Mouse (Mus musculus): ENCODE data around the gene Agpat3. TPM values are rescaled to one million over a fixed set of nuclear protein-coding genes. Genes with fewer than 3 reads are reported as not detected.
"Not testable (repeated sequence)": the region's sequence is repeated elsewhere in the genome, so short reads cannot be mapped to it uniquely, and the experiment has no call there.

Gene Agpat3
- polyA plus RNA-seq, 1 experiment from 2014 or later = 58.2 TPM

DNA sequence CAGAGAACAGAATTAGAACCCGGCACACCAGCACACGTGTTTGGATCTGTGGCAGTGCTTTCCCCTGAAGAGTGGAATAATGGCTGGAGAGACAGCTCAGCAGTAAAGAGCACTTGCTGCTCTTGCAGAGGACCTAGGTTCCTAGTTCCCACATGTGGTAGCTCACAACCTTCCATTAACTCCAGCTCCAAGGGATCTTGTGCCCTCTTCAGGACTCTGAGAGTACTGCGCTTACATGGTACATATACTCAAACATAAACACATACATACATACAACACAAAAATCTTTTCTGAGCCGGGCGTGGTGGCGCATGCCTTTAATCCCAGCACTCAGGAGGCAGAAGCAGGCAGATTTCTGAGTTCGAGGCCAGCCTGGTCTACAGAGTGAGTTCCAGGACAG lies 26.2 kb upstream of the Agpat3 start:
- Histone ChIP-seq H3K27ac (replicated peaks) (no peak overlapping the region), H3K36me3 (no peaks in the 10 kb centered on the region), H3K4me1 (no peaks in the 10 kb centered on the region), H3K9ac (replicated peaks) (no peak overlapping the region), H3K4me3 (no peak overlapping the region), H3K9me3 (no peaks in the 10 kb centered on the region), H3K27me3 (no peaks in the 10 kb centered on the region), H3K4me2 (replicated peaks) (no peak overlapping the region)
- no peak for ATAC-seq (ENCODE audit: low FRiP score, low read depth)
- WGBS = 93% methylated on average over 7 of the region's 7 CpGs

GRCm38 (mm10) chr10:78372681-78373668 lies 20.7 kb upstream of the Agpat3 start:
- 70% methylated on average over 27 of the region's 27 CpGs for WGBS
- H3K36me3 ChIP-seq = no peaks in the 10 kb centered on the region
- ATAC-seq (ENCODE audit: low FRiP score, low read depth) = no peak

GRCm38 (mm10) chr10:78371746-78372145 lies 19.5 kb upstream of the Agpat3 start:
- no peaks in the 10 kb centered on the region for H3K27me3 ChIP-seq
- no peak overlapping the region for H3K9ac ChIP-seq (replicated peaks)
- no peaks in the 10 kb centered on the region for H3K36me3 ChIP-seq
- 0 out of 2 replicates have a peak, but pooled peaks cover 2% of the 10 kb centered on the region for H3K4me1 ChIP-seq
- H3K4me2 ChIP-seq (replicated peaks) = no peak overlapping the region
- ATAC-seq (ENCODE audit: low FRiP score, low read depth) = no peak
- no peaks in the 10 kb centered on the region for H3K9me3 ChIP-seq
- H3K4me3 ChIP-seq = no peak overlapping the region
- 89% methylated on average over 6 of the region's 6 CpGs for WGBS
- no peak overlapping the region for H3K27ac ChIP-seq (replicated peaks)

More at GRCm38 (mm10) chr10:78372681-78373668, 20.7 kb upstream of the Agpat3 start:
- Histone ChIP-seq H3K4me1 (0 out of 2 replicates have a peak, but pooled peaks cover 2% of the 10 kb centered on the region), H3K4me2 (replicated peaks) (no peak overlapping the region), H3K27me3 (no peaks in the 10 kb centered on the region), H3K9ac (replicated peaks) (no peak overlapping the region), H3K9me3 (no peaks in the 10 kb centered on the region), H3K27ac (replicated peaks) (no peak overlapping the region), H3K4me3 (no peak overlapping the region)

- no peak for ATAC-seq (ENCODE audit: low FRiP score, low read depth)
- no peak overlapping the region for H3K4me3 ChIP-seq
- no peak overlapping the region for H3K27ac ChIP-seq (replicated peaks)
- WGBS = 36% methylated on average over 4 of the region's 4 CpGs
- no peaks in the 10 kb centered on the region for H3K27me3 ChIP-seq
- no peak overlapping the region for H3K9ac ChIP-seq (replicated peaks)
- H3K36me3 ChIP-seq = no peaks in the 10 kb centered on the region
- H3K4me2 ChIP-seq (replicated peaks) = no peak overlapping the region
- no peaks in the 10 kb centered on the region for H3K9me3 ChIP-seq
- H3K4me1 ChIP-seq = 0 out of 2 replicates have a peak, but pooled peaks cover 2% of the 10 kb centered on the region
Observed at GRCm38 (mm10) chr10:78367586-78367985, 15.3 kb upstream of the Agpat3 start.

DNA sequence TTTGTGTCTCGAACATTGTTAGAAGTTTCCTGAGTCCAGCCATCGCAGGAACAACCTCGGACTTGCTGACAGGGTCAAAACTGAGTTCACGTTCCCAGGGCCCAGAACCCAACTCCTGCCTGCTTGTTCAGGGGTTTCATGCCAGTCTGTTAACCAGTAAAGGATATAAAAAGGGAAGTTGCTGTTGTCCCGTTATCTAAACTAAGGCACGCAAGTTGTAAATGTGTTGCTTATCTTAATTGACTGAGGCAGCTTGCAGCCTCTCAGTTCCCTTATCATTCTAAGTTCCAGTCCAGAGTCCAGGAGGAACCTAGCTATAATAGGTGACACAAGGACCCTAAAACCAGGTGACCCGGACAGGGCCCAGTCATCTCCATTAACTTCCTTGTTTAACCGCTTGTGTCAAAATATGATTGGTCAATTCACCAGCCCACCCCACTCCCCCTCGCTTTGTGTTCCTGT lies 14.6 kb upstream of the Agpat3 start:
- H3K4me1 ChIP-seq = 0 out of 2 replicates have a peak, but pooled peaks cover 2% of the 10 kb centered on the region
- H3K4me3 ChIP-seq = no peak overlapping the region
- 75% methylated on average over 9 of the region's 9 CpGs for WGBS
- ATAC-seq (ENCODE audit: low FRiP score, low read depth) = no peak
- H3K27me3 ChIP-seq = no peaks in the 10 kb centered on the region
- no peak overlapping the region for H3K27ac ChIP-seq (replicated peaks)
- no peaks in the 10 kb centered on the region for H3K9me3 ChIP-seq
- no peaks in the 10 kb centered on the region for H3K36me3 ChIP-seq
- H3K4me2 ChIP-seq (replicated peaks) = no peak overlapping the region
- H3K9ac ChIP-seq (replicated peaks) = no peak overlapping the region

GRCm38 (mm10) chr10:78366195-78366834 lies 14.0 kb upstream of the Agpat3 start:
- no peaks in the 10 kb centered on the region for H3K27me3 ChIP-seq
- no peak overlapping the region for H3K27ac ChIP-seq (replicated peaks)
- H3K4me3 ChIP-seq = no peak overlapping the region
- H3K36me3 ChIP-seq = no peaks in the 10 kb centered on the region
- no peaks in the 10 kb centered on the region for H3K9me3 ChIP-seq
- H3K9ac ChIP-seq (replicated peaks) = no peak overlapping the region
- 37% methylated on average over 5 of the region's 5 CpGs for WGBS
- H3K4me1 ChIP-seq = 0 out of 2 replicates have a peak, but pooled peaks cover 2% of the 10 kb centered on the region
- no peak for ATAC-seq (ENCODE audit: low FRiP score, low read depth)
- no peak overlapping the region for H3K4me2 ChIP-seq (replicated peaks)

DNA sequence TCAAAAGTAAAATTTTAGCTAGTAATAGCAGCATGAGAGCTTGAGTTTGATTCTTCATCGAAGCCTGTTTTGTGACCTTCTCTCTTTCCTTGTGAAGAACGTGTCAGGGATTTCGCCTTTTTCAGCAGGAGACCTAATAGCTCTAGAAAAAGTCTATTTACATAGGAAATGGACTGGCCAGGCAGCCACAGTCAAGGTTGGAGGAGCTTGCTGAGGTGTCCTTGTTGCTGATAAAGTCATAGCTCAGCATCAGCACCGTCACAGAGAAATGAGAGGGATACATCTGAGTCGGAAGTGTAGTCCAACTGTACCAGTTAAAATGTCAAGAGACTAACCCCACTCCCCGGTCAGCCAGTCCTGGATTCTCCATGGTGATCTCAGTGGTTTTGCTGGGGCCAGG lies 13.3 kb upstream of the Agpat3 start:
- Histone ChIP-seq H3K9ac (replicated peaks) (no peak overlapping the region), H3K36me3 (no peaks in the 10 kb centered on the region), H3K27me3 (no peaks in the 10 kb centered on the region), H3K4me2 (replicated peaks) (no peak overlapping the region), H3K27ac (replicated peaks) (no peak overlapping the region), H3K9me3 (no peaks in the 10 kb centered on the region), H3K4me3 (no peak overlapping the region), H3K4me1 (0 out of 2 replicates have a peak, but pooled peaks cover 2% of the 10 kb centered on the region)
- ATAC-seq (ENCODE audit: low FRiP score, low read depth) = no peak
- WGBS = 91% methylated on average over 6 of the region's 6 CpGs

GRCm38 (mm10) chr10:78364106-78364505 lies 11.8 kb upstream of the Agpat3 start:
- Histone ChIP-seq H3K36me3 (no peaks in the 10 kb centered on the region), H3K27me3 (no peaks in the 10 kb centered on the region), H3K9me3 (no peaks in the 10 kb centered on the region), H3K4me1 (0 out of 2 replicates have a peak, but pooled peaks cover 2% of the 10 kb centered on the region), H3K4me2 (replicated peaks) (no peak overlapping the region), H3K9ac (replicated peaks) (no peak overlapping the region), H3K27ac (replicated peaks) (no peak overlapping the region), H3K4me3 (no peak overlapping the region)
- no peak for ATAC-seq (ENCODE audit: low FRiP score, low read depth)
- WGBS = 83% methylated on average over 2 of the region's 2 CpGs

GRCm38 (mm10) chr10:78363366-78363765 lies 11.1 kb upstream of the Agpat3 start:
- Histone ChIP-seq H3K4me1 (0 out of 2 replicates have a peak, but pooled peaks cover 2% of the 10 kb centered on the region), H3K27me3 (no peaks in the 10 kb centered on the region), H3K9me3 (no peaks in the 10 kb centered on the region), H3K4me3 (no peak overlapping the region), H3K27ac (replicated peaks) (no peak overlapping the region), H3K36me3 (no peaks in the 10 kb centered on the region), H3K9ac (replicated peaks) (no peak overlapping the region), H3K4me2 (replicated peaks) (no peak overlapping the region)
- ATAC-seq (ENCODE audit: low FRiP score, low read depth) = no peak
- WGBS = 90% methylated on average over 6 of the region's 6 CpGs

- Histone ChIP-seq H3K4me3 (no peak overlapping the region), H3K4me2 (replicated peaks) (no peak overlapping the region)
- WGBS = 88% methylated on average over 2 of the region's 2 CpGs
Observed at GRCm38 (mm10) chr10:78361951-78362350, 9.7 kb upstream of the Agpat3 start.

GRCm38 (mm10) chr10:78360290-78360711 lies 8.0 kb upstream of the Agpat3 start:
- H3K4me2 ChIP-seq (replicated peaks) = no peak overlapping the region
- H3K27ac ChIP-seq (replicated peaks) = no peak overlapping the region
- no peaks in the 10 kb centered on the region for H3K9me3 ChIP-seq
- ATAC-seq (ENCODE audit: low FRiP score, low read depth) = no peak
- no peaks in the 10 kb centered on the region for H3K36me3 ChIP-seq
- no peaks in the 10 kb centered on the region for H3K4me1 ChIP-seq
- H3K27me3 ChIP-seq = no peaks in the 10 kb centered on the region
- no peak overlapping the region for H3K4me3 ChIP-seq
- WGBS = 82% methylated on average over 3 of the region's 3 CpGs
- no peak overlapping the region for H3K9ac ChIP-seq (replicated peaks)

More at GRCm38 (mm10) chr10:78361951-78362350, 9.7 kb upstream of the Agpat3 start:
- no peaks in the 10 kb centered on the region for H3K4me1 ChIP-seq
- no peak overlapping the region for H3K9ac ChIP-seq (replicated peaks)
- H3K27me3 ChIP-seq = no peaks in the 10 kb centered on the region
- ATAC-seq (ENCODE audit: low FRiP score, low read depth) = no peak
- no peak overlapping the region for H3K27ac ChIP-seq (replicated peaks)
- no peaks in the 10 kb centered on the region for H3K36me3 ChIP-seq
- H3K9me3 ChIP-seq = no peaks in the 10 kb centered on the region

GRCm38 (mm10) chr10:78358999-78359398 lies 6.7 kb upstream of the Agpat3 start:
- not testable (repeated sequence) for H3K4me1 ChIP-seq; H3K36me3 ChIP-seq; ATAC-seq (ENCODE audit: low FRiP score, low read depth); H3K27ac ChIP-seq (replicated peaks); H3K4me2 ChIP-seq (replicated peaks); H3K27me3 ChIP-seq; H3K9me3 ChIP-seq; H3K4me3 ChIP-seq; H3K9ac ChIP-seq (replicated peaks)
- 92% methylated on average over 3 of the region's 3 CpGs for WGBS

Data from midbrain, embryonic 12.5 days (tissue).